Mouse (Mus musculus) forebrain, embryonic 16.5 days (tissue): ENCODE measurements around the gene Slc38a4. TPM values are rescaled to one million over a fixed set of nuclear protein-coding genes. Genes with fewer than 3 reads are reported as not detected.

Source experiments
- ATAC-seq: fragments of 200-750 bp; cut with Nextera tagmentation; 2 replicates; pipeline ENCODE4 v1.8.0; 2017; ENCODE audit warnings: mild to moderate bottlenecking, moderate library complexity
- H3K27ac ChIP-seq: fragments of 300-500 bp; sonication (generic); 2 replicates; pipeline ENCODE4 v1.5.1; 2014; ENCODE audit warnings: low read length, control low read depth
- H3K27me3 ChIP-seq: fragments of 300-500 bp; sonication (generic); replicated peaks from 2 replicates; pipeline ENCODE4 v1.6.1; 2014; ENCODE audit warnings: low read length; ENCODE audit not compliant: control insufficient read depth, insufficient read depth
- H3K36me3 ChIP-seq: fragments of 300-500 bp; sonication (generic); 2 replicates; pipeline ENCODE4 v1.6.1; 2014; ENCODE audit not compliant: control insufficient read depth, insufficient read depth
- H3K4me1 ChIP-seq: fragments of 300-500 bp; sonication (generic); replicated peaks from 2 replicates; pipeline ENCODE4 v1.6.1; 2014; ENCODE audit warnings: low read length; ENCODE audit not compliant: control insufficient read depth, insufficient read depth
- H3K4me2 ChIP-seq: fragments of 300-500 bp; sonication (generic); 2 replicates; pipeline ENCODE4 v1.6.1; 2014; ENCODE audit warnings: mild to moderate bottlenecking, low read length, control low read depth
- H3K4me3 ChIP-seq: fragments of 300-500 bp; sonication (generic); replicated peaks from 2 replicates; pipeline ENCODE4 v1.5.1; 2014; ENCODE audit warnings: mild to moderate bottlenecking, low read length, control low read depth
- H3K9ac ChIP-seq: fragments of 300-500 bp; sonication (generic); replicated peaks from 2 replicates; pipeline ENCODE4 v1.6.1; 2014; ENCODE audit warnings: low read depth, low read length, control low read depth
- H3K9me3 ChIP-seq: fragments of 300-500 bp; sonication (generic); 2 replicates; pipeline ENCODE4 v1.6.1; 2016; ENCODE audit warnings: low read length; ENCODE audit not compliant: control insufficient read depth
- WGBS: fragments of 180-500 bp; shearing (Covaris S2); extraction: QIAGEN DNeasy Blood & Tissue Kit; methylation state at CpG from one replicate; pipeline ENCODE4 v1.1.7; 2014; 5-methylcytosine and 5-hydroxymethylcytosine counted together
- polyA plus RNA-seq: library from polyadenylated mRNA; unstranded; fragments of >200 nt; fragmentation: Nextera tagmentation; extraction: Ambion mirVana; gene quantifications from 2 replicates; pipeline ENCODE4 v1.2.1, GENCODE M21; 2015

Slc38a4 gene
- polyA plus RNA-seq, 1 experiment from 2014 or later, result 3.7 TPM

- H3K4me1 ChIP-seq, result no peaks in the 10 kb centered on the region
- no peak overlapping the region for H3K9ac ChIP-seq
- no peak for ATAC-seq
- no peak overlapping the region for H3K4me3 ChIP-seq
- no peaks in the 10 kb centered on the region for H3K9me3 ChIP-seq
- H3K36me3 ChIP-seq, result no peaks in the 10 kb centered on the region
- no peak overlapping the region for H3K4me2 ChIP-seq
- H3K27me3 ChIP-seq, result no peaks in the 10 kb centered on the region
- whole genome bisulfite sequencing, result 91% methylated on average over 11 of the region's 11 CpGs
- no peak overlapping the region for H3K27ac ChIP-seq
These were observed 27.1 kb downstream of the Slc38a4 start for GRCm38 (mm10) chr15:97028651-97029050.

- H3K4me2 ChIP-seq, result no peak overlapping the region
- WGBS, result 57% methylated on average over 4 of the region's 4 CpGs
- no peak for ATAC-seq
- H3K27ac ChIP-seq, result no peak overlapping the region
- no peaks in the 10 kb centered on the region for H3K9me3 ChIP-seq
- no peak overlapping the region for H3K9ac ChIP-seq
- H3K4me1 ChIP-seq, result no peaks in the 10 kb centered on the region
- no peaks in the 10 kb centered on the region for H3K36me3 ChIP-seq
- H3K27me3 ChIP-seq, result no peaks in the 10 kb centered on the region
- H3K4me3 ChIP-seq, result no peak overlapping the region
These were observed 27.6 kb downstream of the Slc38a4 start for GRCm38 (mm10) chr15:97028046-97028634.

DNA sequence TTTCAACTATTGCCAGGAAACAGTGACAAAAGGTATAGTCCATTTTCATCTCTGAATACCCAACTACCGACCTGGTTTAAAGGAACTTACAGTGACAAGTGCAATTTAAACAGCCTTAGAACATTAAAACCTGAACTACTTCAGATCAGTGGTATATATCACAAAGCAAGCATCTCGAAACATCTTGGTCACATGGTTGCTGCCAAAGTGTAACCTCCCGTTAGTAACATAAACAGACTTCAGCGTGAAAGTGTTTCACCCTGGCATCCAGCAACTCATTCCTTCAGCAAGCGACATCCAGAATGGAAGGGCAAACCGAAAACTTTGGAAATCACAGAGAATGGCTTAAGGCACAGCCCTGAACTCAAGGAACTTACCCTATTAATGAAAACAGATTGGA lies 29.1 kb downstream of the Slc38a4 start:
- Histone ChIP-seq H3K36me3 (no peaks in the 10 kb centered on the region), H3K27ac (no peak overlapping the region), H3K27me3 (no peaks in the 10 kb centered on the region), H3K9me3 (0 out of 2 replicates have a peak, but pooled peaks cover under 1% of the 10 kb centered on the region), H3K4me3 (no peak overlapping the region), H3K4me2 (no peak overlapping the region), H3K4me1 (no peaks in the 10 kb centered on the region), H3K9ac (no peak overlapping the region)
- ATAC-seq, result no peak
- WGBS, result 79% methylated on average over 6 of the region's 6 CpGs

DNA sequence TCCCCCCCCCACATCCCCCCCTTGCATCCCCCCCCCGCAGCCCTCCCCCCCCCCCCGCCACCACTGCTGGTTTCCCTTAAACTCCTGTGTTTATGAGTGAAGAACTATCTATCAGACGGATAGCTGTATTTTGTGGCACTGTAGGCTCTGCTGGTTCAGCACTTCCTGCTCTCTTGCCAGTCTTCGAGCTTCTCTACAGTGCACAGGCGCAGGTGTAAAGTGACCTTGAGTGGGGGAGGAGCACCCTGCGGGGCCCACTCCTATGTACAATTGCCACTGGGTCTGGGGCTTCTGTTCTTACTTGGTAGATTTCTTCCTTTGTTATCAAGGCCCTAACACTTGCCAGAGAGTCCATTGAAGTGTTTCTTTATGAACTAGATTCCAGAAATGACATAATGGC lies 33.0 kb downstream of the Slc38a4 start:
- Histone ChIP-seq H3K9ac (no peak overlapping the region), H3K4me1 (no peaks in the 10 kb centered on the region), H3K4me2 (no peak overlapping the region), H3K4me3 (no peak overlapping the region), H3K9me3 (0 out of 2 replicates have a peak, but pooled peaks cover 2% of the 10 kb centered on the region), H3K27ac (no peak overlapping the region), H3K36me3 (no peaks in the 10 kb centered on the region), H3K27me3 (no peaks in the 10 kb centered on the region)
- no peak for ATAC-seq
- WGBS, result 78% methylated on average over 5 of the region's 6 CpGs

- H3K9ac ChIP-seq, result no peak overlapping the region
- H3K27ac ChIP-seq, result no peak overlapping the region
- H3K4me3 ChIP-seq, result no peak overlapping the region
- H3K4me1 ChIP-seq, result no peaks in the 10 kb centered on the region
- H3K27me3 ChIP-seq, result no peaks in the 10 kb centered on the region
- no peaks in the 10 kb centered on the region for H3K36me3 ChIP-seq
- H3K9me3 ChIP-seq, result 0 out of 2 replicates have a peak, but pooled peaks cover 2% of the 10 kb centered on the region
- no peak overlapping the region for H3K4me2 ChIP-seq
- ATAC-seq, result no peak
- 90% methylated on average over 2 of the region's 2 CpGs for WGBS
These were observed 33.5 kb downstream of the Slc38a4 start for GRCm38 (mm10) chr15:97022213-97022612.

GRCm38 (mm10) chr15:97020221-97020620 lies 35.5 kb downstream of the Slc38a4 start:
- Histone ChIP-seq H3K27ac (no peak overlapping the region), H3K4me2 (no peak overlapping the region), H3K4me3 (no peak overlapping the region), H3K36me3 (no peaks in the 10 kb centered on the region), H3K27me3 (no peaks in the 10 kb centered on the region), H3K9ac (no peak overlapping the region), H3K4me1 (no peaks in the 10 kb centered on the region), H3K9me3 (0 out of 2 replicates have a peak, but pooled peaks cover 2% of the 10 kb centered on the region)
- 82% methylated on average over 6 of the region's 6 CpGs for WGBS
- no peak for ATAC-seq

DNA sequence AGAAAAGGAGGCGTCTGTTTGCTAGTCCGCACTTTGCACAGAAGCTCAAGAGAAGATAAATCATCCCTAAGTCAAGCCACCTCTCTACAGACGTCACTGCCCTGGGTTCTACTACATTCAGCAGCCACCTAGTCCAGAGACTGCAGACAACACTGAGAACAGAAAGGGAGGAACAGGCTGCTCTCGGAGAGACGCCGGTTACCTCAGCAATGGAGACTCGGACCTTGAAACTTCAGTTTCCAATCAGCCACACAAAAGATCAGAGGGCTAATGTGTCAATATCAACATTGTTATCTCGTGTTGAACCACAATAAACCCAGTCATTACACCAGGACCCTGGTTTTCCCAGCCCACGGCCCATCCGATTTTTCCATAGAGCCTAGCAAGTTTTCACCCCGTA lies 36.4 kb downstream of the Slc38a4 start:
- no peak for ATAC-seq
- Histone ChIP-seq H3K36me3 (no peaks in the 10 kb centered on the region), H3K4me1 (no peaks in the 10 kb centered on the region), H3K9me3 (0 out of 2 replicates have a peak, but pooled peaks cover 2% of the 10 kb centered on the region), H3K4me3 (no peak overlapping the region), H3K4me2 (no peak overlapping the region), H3K9ac (no peak overlapping the region), H3K27ac (no peak overlapping the region), H3K27me3 (no peaks in the 10 kb centered on the region)
- 89% methylated on average over 11 of the region's 11 CpGs for WGBS

- Histone ChIP-seq H3K9ac (no peak overlapping the region), H3K4me3 (no peak overlapping the region), H3K27me3 (no peaks in the 10 kb centered on the region), H3K4me1 (no peaks in the 10 kb centered on the region), H3K36me3 (no peaks in the 10 kb centered on the region), H3K27ac (no peak overlapping the region), H3K9me3 (0 out of 2 replicates have a peak, but pooled peaks cover 2% of the 10 kb centered on the region), H3K4me2 (no peak overlapping the region)
- 92% methylated on average over 9 of the region's 9 CpGs for WGBS
- no peak for ATAC-seq
These were observed 38.6 kb downstream of the Slc38a4 start for GRCm38 (mm10) chr15:97017195-97017594.

GRCm38 (mm10) chr15:97015036-97015596 lies 40.6 kb downstream of the Slc38a4 start:
- Histone ChIP-seq H3K27ac (no peak overlapping the region), H3K4me1 (no peaks in the 10 kb centered on the region), H3K9me3 (no peaks in the 10 kb centered on the region), H3K4me2 (no peak overlapping the region), H3K4me3 (no peak overlapping the region), H3K36me3 (no peaks in the 10 kb centered on the region), H3K9ac (no peak overlapping the region), H3K27me3 (no peaks in the 10 kb centered on the region)
- WGBS, result 90% methylated on average over 12 of the region's 12 CpGs
- no peak for ATAC-seq
